Mouse (Mus musculus) liver, adult 2 months (tissue): Measurements from ENCODE around the gene Ptprq.

Source experiments
- CTCF ChIP-seq: fragments of 200-500 bp; IDR thresholded peaks from 2 replicates; pipeline ENCODE4 v1.5.1; 2011; ENCODE audit warnings: low read depth, low read length, control low read depth
- POLR2A ChIP-seq: fragments of 200-500 bp; IDR thresholded peaks from 2 replicates; pipeline ENCODE4 v1.6.1; 2011; ENCODE audit warnings: low read length, control low read depth; ENCODE audit not compliant: insufficient read depth; ENCODE audit errors: extremely low read depth

DNA sequence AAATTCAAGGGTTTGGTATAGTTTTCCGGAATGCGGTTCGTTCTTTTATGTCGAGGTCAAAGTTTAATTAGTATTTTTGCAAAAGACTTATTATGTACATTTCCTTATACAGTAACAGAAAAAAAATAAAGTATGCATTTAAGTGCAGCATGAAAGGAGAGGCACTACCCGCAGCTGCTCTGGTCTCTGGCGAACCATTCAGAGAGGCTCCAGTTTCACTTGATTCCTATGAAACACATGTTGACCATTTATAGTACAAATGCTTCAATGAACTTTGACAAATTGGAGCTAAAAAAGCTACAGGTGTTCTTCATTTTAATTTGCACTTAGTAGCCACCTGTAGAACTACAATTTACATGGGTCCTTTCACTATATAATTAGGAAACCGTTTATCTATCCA is 205.1 kb downstream of the Ptprq start:
- TF ChIP-seq POLR2A (no peak), CTCF (no peak)
